Mouse (Mus musculus) testis, postnatal 10 days (tissue): Measurements from ENCODE around the gene Gzma.

ENCODE experiments used
- DNase-seq: peaks from one replicate; pipeline ENCODE4 v3.0.0; 2021; ENCODE audit warnings: low spot score

Gene Gzma

DNA sequence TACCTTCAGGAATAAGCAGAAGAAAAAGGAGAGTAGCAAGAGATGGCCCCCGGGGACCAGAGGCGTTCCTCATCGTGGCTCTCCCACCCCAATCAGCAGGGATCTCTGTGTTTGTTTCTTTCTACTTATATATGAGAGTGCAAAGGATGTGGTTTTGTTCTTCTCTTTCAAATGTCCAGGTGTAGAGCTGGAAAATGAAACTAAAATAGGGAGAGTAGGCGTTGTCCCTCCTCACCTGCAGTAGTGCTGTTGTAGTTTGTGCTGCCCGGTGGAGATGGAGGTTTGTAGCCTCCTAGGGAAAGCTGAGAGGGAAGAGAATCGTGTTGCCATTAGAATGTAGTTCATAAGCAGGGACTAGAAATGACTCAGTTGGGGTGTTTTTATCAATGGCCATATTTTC, at the start of gene Gzma:
Gene Gzma (minus strand): TSS at position 103 of the 400 bp plus-strand sequence.
- no peak for DNase-seq

DNA sequence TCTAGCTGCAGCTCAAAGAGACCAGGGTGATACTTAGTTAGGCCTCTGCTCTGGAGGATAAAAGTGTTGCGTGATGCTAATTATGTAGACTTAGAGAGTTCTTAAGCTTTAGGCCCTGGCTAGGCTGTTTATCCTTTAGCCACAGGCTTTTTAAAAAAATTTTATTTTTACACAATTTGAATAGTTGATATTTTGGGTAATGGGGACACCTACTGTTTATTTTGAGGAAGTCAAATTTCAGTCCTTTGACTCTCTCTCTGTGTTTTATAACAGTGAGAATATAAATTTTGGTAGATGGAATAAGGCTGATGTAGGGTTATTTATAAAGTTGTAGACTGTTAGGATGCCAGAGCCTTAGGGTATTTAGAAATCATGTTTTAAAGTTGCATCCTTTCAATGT, 38.8 kb upstream of the Gzma start:
- DNase-seq: no peak

DNA sequence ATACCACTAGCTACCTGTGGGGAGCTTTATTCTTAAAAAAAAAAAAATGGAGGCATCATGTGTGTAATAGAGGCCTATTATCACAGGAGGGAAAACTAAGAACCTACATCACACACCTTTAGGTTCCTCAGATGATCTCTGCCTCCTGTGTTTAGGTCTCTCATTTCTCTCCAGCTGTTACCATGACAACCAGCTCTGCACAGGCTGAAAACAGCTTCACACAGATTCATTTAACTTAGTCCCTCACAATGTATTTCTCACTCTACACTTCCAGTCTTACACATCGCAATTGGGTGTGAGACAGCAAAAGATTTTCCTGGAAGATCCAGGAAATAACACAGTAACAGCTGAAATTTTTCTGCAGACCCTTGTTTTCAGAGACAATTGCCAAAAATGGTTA, 29.2 kb upstream of the Gzma start:
- DNase-seq: no peak

DNA sequence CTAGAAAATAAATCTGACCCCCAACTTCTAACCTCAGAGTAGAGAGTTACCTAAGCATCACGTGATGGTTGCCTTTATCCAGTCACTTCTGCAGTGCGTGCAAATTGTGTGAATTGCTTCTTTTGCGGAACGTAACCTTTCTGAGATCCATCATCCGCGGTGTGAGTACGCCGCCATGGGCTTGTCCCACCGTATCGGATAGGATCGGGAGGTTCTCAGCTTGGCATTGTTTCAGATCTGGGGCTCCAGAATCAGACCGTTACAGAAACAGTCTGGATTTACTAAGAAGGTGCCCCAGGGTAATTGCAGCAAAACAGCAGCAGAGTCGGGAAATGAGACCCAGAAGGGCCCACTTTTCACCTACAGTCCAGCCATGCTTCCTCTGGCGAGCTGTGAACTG, 20.5 kb upstream of the Gzma start:
- no peak for DNase-seq

DNA sequence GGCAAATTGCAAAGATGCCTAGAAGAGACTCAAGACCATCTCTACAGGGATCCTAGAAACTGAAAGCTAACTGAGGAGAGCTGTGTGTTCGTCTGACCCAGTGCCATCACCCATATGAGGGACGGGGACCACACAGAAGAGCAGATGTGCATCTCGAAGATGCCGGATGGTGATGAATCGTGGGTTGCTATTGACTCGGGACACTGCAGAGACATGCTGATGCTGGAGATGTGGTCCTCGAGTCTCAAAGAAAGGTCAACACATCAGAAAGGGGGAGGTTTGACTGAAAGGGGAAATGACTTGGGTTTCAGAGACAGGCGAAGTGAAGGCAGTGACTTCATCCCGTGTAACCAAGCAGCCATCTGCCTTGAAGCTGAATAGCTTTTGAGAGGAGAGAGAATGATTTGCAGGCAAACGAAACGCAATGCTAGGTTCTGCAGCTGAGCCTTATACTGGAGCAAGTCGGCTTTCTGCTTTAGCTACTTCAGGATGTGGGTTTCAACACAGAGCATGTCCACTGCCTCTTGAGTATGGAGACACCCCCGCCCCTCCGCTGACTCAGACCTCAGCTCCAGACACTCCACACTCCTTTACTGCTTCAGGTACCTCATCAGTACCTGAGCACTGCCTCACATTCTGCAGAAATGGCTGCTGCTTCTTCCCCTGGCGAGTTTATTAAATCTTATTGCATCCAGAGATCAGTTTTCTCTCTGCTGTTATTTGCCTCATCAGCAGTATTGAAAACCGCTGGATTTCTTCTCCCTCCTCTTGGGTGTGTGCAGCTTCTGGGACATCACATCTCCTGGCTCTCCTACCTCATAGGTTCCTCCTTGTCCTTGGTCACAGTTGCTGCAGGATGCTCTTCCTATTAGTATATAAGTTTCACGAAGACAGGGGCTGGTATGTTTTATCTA, 19.8 kb upstream of the Gzma start:
- DNase-seq: no peak

- DNase-seq: no peak
Observed at GRCm38 (mm10) chr13:113118977-113119376, 18.2 kb upstream of the Gzma start.

GRCm38 (mm10) chr13:113104759-113105158, 4.0 kb upstream of the Gzma start:
- DNase-seq: no peak

DNA sequence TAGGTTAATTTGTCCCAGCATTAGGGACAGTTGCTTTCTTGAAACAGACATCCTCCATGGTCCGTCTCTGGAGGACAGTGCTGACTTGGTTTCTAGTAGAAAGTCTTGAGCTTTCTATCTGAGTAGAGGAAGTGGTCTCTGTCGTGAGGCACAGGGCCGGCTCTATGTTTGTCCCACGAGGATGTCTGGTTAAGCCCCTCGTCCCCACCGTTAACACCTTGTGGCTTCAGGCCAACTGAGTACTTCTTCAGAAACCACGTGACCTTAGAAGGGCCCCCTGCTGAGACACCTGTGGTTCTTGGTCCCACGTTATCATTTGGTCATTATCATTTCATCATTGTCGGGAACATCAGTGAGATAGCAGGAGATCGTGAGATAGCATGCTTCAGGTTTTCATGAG, 1.0 kb upstream of the Gzma start:
- DNase-seq: no peak

DNA sequence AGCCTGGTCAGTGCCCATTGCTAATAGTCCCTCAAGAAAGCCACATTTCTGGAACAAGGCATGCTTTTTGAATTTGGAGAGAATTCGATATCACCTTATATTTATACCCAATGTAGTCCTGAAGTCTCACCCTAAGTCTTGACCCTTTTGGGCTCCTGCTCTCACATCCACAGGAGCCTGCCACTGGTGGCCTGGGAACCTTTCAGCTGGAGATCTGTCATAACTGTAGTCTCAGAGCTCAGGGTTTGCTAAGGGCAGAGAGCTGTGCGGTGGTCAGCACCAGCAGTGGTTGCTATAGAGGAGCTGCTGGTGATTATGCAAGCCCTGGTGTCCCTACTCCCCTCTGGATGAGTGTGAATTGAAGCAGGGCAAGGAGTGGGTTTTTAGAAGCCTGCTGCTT, 2.4 kb downstream of the Gzma start:
- DNase-seq: no peak

GRCm38 (mm10) chr13:113097011-113097410, 3.8 kb downstream of the Gzma start:
- DNase-seq: no peak

- no peak for DNase-seq
Observed at GRCm38 (mm10) chr13:113094618-113095017, 6.2 kb downstream of the Gzma start.

DNA sequence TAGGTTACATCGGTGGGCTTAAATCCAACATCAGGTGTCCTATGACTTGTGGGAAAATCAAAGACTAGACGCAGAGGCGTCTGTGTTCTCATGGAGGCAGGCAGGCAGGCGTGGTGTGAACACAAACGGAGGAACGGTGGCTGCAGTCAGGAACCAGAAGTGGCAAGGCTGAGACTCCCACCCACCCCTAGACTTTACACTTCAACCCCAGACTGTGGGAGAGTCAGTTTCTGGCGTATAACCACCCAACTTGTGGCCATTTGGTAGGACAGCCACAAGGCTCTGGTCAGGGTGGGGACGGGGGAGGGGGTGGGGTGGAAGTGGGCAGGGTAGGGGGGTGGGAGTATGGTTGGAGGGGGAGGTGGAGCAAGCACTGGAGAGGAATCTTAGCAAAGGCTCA, 10.3 kb downstream of the Gzma start:
- DNase-seq: no peak

GRCm38 (mm10) chr13:113087226-113088017, 13.4 kb downstream of the Gzma start:
- DNase-seq: no peak

- DNase-seq: no peak
Observed at GRCm38 (mm10) chr13:113084732-113085131, 16.0 kb downstream of the Gzma start.

- DNase-seq: no peak
Observed at GRCm38 (mm10) chr13:113082101-113082500, 18.7 kb downstream of the Gzma start.

DNA sequence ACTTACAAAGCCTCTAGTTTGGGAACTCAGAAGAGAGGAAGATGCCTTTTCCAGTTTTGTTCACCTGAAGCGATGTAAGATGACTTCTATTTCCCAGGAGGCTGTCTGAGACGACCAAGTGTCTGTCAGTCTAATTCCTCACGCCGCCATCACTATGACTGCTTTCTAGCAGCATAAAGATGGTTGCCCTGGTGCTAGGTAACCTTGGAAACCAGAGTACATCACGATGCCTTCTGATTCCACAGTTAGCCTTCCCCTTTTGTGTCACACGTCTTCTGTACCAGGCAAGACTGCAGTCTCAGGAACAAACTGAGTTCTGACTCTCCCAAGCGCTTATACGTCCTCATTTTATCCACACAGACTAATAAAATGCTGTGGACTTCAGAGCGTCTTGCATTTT, 21.8 kb downstream of the Gzma start:
- no peak for DNase-seq

- no peak for DNase-seq
Observed at GRCm38 (mm10) chr13:113064542-113064941, 36.2 kb downstream of the Gzma start.

DNA sequence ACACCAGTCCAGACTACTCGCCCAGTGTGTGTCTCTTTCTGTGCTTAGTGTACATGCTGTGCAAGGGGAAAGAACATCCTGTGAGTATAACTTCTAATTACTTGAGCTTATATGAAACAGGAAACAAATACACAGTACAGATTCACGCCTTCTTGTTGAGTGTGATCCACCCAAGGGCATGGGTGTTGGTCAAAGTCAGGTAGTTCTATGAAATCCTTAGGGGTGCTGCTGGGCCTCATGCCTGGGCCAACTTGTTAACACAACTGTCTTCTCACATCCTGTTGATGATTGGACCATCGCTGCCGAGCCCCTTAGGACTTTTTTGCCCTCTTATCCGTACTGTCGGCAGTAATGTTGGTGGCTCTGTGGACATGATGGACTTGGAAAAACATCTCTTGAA, 39.0 kb downstream of the Gzma start:
- DNase-seq: no peak

DNA sequence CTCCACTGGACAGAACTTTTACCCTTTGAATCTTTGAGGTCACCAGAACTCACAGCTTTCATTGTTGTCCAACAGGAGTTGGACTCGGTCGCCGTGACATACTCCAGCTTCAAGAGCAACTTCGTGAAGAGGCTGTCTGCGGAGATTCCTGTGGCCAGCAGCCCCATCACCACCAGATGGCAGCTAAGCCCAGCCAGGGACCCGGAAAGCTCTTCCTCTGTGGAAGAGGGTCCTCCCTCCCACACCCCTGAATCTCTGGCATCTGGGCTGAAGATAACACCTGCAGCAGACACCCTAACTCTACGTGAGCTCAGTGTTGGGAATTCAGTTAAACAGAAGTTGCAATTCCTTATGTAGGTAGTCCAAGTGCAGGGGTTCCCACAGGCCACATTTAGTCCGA, 45.0 kb downstream of the Gzma start:
- no peak for DNase-seq

GRCm38 (mm10) chr13:113054230-113054629, 46.6 kb downstream of the Gzma start:
- no peak for DNase-seq

DNA sequence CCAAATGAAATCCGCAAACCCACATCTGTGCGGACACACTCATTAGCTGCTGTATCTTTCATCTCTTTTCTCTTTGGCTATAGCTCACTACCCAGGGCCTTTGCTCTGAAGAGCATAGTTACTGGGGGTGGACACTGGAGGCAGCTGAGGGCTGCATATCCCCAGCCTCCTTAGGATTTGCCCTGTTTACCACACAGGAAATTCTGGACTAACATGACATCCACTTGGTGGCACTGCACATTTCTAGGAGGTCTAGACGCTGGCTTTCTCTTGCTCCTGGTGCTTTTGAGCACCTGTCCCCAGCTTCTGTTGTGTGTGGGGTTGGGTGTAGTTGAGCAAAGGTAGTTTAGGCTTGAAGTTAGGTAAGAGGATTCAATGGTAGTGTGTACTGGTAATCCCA, 53.1 kb downstream of the Gzma start:
- DNase-seq: no peak

GRCm38 (mm10) chr13:113047018-113047417, 53.8 kb downstream of the Gzma start:
- no peak for DNase-seq

DNA sequence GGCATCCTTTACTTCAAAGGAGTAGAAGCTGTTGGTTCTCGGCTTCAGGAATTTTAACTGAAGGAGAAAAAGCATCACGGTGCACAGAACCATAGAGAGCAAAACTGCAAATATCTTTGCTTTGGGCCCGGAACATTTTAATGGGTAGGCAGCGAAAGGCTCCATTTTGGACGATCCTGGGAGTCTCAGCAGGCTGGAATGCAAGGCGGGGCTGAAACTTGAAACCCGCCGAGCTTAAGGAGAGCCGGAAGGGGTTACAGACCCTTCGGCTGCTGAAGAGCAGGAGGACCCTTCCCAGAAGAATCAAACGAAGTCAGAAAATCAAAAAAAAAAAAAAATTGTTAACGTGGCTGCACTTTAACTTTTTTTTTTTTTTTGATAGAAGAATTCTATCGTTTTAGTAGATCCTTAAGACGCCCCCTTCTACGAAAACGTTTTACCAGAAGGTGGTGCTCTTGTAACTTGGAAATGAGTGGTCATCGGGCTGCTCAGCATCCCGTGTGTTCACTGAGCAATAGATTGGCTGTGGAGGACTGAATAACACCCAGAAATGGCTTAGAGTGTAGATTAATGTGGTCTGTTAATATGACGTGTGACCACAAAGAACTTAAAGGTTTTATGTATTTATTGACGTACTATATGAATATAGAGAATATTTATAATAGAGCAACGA, 54.4 kb downstream of the Gzma start, which contains the start of gene Gpx8:
Gene Gpx8 (minus strand): TSS at position 200 of the 673 bp plus-strand sequence.
- peak; percentile 71 for DNase-seq
